Mouse (Mus musculus) mesoderm, embryonic 11.5 days (tissue): ENCODE results near the gene Csrp2.

Source experiments
- DNase-seq: peaks from one replicate; pipeline ENCODE4 v3.0.0-alpha.2; 2012; ENCODE audit warnings: low read depth, low spot score

Csrp2 gene

GRCm38 (mm10) chr10:110971044-110971443, 51.5 kb downstream of the Csrp2 start:
- DNase-seq: no peak

DNA sequence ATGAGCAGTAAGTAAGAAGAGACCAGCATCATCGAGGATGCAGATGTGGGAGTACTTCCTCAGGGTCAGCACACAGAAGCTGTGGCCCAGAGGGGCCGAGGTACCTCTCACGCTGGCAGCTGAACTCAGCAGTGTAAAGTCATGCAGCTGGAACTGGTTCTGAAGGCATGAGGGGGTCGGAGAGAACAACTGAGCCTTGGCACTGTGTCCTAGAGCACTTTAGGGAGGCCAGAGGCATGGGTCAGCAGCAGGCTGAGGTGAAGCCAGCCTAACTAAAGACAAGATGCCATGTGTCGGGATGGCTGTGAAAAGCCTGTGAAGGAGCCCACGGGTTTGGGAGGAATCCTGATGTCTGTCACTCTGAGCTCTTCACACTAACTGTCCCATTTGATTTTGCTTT, 51.9 kb downstream of the Csrp2 start:
- no peak for DNase-seq

DNA sequence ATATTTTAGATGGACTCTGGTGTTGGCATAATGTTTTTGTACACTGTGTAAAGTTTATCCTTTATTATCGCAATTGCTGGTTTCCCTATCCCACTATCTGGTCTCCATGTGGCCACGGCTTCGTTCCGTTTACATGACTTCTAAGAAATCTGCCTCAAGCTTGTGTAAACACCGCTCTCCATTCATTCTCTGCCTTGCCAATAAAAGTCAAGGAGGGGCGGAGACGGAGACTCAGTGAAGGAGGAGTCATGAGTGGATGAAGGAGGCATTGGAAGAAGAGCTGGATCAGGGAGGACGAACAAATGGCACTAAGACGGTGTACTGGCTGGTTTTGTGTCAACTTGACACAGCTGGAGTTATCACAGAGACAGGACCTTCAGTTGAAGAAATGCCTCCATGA, 52.4 kb downstream of the Csrp2 start:
- no peak for DNase-seq

GRCm38 (mm10) chr10:110974463-110974862, 54.9 kb downstream of the Csrp2 start:
- DNase-seq: peak; percentile 36

- DNase-seq: no peak
Observed at GRCm38 (mm10) chr10:110974885-110975284, 55.3 kb downstream of the Csrp2 start.

DNA sequence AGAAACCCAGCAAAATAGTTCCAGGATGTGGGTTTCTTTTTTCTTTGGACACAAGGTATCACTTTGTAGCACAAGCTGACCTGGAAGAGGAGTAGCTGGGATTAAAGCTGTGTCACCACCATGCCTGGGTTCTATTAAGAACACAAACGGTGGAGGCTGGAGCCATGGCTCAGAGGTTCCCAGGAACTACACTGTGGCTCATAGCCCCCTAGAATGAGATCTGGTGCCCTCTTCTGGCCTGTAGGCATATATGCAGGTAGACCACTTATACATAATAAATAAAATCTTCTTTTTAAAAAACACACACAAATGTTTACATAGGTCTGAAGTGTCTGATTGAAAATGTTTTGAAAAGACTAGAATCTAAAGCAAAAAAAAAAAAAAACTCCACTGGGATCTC, 56.5 kb downstream of the Csrp2 start:
- peak; percentile 70 for DNase-seq

DNA sequence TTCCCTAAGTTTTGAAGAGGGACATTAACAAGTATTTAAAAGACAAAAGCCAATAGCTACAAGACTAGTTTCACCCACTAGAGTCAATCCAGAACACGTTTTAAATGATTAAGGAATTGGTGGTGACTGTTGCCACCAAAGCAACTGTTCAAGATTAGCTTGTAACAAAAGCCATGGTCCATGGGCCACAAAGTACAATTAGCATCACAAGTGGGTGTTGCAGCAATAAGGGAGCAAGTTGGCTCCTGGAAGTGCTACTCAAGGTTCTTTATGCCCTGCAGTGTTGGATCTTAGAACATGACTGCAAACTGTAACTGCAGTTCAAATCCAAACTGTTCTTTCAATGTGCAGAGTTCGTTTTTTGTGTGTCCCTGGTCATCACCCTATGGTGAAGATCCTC, 57.8 kb downstream of the Csrp2 start:
- DNase-seq: no peak

- DNase-seq: no peak
Observed at GRCm38 (mm10) chr10:110979431-110979830, 59.8 kb downstream of the Csrp2 start.

DNA sequence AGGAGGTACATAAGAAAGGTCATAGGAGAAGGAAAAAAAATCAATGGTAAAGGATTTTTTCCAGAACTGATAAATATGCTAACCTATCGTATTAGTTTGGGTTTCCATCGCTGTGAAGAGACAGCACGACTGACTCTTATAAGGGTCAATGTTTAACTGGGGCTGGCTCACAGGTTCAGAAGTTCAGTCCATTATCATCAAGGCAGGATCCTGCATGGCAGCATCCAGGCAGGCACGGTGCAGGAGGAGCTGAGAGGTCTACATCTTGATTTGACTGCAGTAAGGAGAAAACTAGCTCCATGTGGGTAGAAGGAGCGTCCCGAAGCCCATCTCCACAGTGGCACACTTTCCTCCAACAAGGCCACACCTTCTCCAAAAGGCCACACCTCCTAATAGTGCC, 60.9 kb downstream of the Csrp2 start:
- DNase-seq: no peak

- no peak for DNase-seq
Observed at GRCm38 (mm10) chr10:110982771-110983170, 63.2 kb downstream of the Csrp2 start.

- DNase-seq: no peak
Observed at GRCm38 (mm10) chr10:110986682-110987081, 67.1 kb downstream of the Csrp2 start.
